Mouse (Mus musculus) mouse embryonic stem cell (cell line): ENCODE data around the gene Fuca2.
"Not testable (repeated sequence)": the region's sequence is repeated elsewhere in the genome, so short reads cannot be mapped to it uniquely, and the experiment has no call there.

Experiments used
- in situ Hi-C, 2 experiments: fragments of 300-500 bp; cut with MboI; formaldehyde crosslinking; loops; 1 replicate in 1 of 2; 3 replicates in 1 of 2; pipeline ENCODE4 v1.14.3; 2019 to 2020; ENCODE audit warnings: low sequenced_read_pairs in 2 of 2, low pct_unique_long_range_greater_than_20kb in 1 of 2, mixed read lengths in 1 of 2; ENCODE audit not compliant: unreplicated experiment in 1 of 2

The Fuca2 gene

DNA sequence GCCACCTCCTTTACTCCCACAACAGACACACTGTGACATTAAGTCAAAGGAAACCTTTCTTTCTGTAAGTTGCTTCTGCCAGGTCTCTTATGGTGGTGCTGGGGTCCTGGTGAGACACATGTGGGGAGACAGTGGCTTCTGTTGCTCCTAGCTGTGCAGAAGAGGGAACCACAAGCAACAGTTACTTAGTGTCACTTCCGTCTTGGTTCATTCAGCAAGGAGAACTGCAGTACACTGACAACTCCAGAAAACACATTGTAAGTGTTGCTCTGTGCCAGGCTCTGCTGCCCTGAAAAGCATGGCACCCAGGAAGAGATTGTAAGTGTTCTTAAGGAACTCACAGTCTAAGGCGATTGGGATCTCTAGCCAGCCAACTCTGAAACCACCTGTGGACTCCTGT, at the start of gene Fuca2:
Gene Fuca2, plus strand, starts transcription at position 210 of the 400 bp plus-strand sequence.
- in situ Hi-C loops = no loop called here

DNA sequence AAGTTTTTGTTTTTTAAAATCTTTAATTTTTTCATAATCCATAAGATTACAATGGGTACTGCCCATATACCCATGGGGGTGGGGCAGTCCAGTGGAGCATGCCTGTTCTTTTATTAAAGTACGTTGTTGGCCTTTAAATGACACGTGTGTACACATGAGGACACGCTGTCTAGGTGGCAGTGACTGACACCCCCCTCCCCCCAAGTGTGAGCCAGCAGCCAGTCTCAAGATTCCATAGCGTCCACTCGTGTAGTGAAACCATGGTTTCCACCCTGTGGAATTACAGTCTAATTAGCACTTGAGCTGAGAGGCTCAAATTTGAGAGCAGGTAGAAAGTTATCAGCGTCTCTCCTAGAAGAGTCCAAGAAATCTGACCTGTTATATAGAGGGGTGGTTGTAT, 47.7 kb upstream of the Fuca2 start:
- in situ Hi-C loops = no loop called here

DNA sequence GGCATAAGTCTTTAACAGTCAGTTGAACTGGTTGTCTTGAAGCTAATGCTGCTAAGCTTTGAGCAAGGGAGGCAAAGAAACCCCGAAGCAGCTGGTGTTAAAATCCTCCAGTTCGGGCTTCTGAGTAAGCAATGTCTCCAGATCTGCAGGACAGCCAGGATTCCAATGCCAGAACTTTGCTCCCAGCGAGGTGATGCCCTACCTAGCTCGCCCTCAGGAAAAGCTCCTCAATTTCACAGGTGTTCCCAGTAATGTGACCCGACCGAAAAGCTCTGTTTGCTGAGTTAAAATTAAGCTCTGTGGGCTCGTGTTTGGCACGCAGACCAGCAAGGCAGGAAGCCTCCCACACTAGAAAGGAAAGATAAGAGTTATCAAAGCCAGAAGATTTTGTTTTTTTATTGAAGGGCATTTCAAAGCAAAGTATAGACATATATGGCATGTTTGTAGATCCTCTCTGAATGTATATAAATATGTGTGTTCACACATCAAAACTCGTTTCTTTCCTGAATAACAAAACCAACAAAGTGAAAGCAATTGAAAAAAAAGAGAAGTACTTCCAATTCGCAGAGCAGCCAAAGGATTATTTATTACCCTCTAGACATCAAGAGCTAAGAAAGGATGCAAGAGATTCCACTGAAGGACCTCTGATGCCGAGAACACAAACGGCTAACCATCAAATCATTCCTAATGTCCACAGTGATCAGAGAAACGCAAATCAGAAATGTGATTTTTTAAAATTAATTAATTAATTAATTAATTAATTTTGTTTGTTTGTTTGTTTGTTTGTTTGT, 45.9 kb upstream of the Fuca2 start:
- in situ Hi-C loops = no loop called here

DNA sequence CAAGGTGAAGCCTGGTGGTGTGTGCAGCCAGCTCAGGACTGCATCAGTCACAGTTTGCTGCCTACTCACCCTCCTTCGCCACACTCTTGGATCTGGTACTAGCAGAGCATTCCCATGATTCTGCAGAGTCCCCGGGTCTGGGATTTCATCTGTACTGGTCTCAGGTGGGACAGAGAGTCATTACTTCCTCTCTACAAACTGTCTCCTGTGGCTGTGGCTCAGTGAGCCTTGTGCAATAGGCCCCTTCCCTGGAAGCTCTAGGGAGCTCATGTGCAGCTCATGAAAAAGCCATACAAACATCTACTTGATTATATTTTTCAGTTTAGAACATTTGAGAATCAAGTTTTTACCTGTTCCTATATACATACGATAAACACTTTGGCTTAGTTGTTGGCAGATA, 35.0 kb upstream of the Fuca2 start:
- in situ Hi-C loops = not testable (repeated sequence)

DNA sequence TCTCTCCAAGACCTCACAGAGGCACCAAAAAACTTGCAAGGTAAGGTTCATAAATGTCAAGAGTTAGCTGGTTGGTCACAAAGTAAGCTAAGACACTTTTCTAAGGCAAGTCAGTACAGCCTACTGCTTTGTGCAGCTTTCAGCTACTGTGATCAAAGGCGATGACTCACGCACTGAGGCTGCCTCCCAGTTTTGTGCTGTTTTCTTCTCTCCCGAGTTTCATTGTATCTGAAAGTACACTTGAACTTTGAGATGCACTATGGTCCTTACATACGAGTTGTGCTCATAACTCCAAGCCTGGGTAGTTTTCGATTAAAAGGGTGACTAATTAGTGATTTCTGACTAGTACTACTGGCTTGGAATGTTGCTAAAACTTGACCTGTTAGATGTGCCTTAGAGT, 32.4 kb upstream of the Fuca2 start:
- in situ Hi-C loops = no loop called here

DNA sequence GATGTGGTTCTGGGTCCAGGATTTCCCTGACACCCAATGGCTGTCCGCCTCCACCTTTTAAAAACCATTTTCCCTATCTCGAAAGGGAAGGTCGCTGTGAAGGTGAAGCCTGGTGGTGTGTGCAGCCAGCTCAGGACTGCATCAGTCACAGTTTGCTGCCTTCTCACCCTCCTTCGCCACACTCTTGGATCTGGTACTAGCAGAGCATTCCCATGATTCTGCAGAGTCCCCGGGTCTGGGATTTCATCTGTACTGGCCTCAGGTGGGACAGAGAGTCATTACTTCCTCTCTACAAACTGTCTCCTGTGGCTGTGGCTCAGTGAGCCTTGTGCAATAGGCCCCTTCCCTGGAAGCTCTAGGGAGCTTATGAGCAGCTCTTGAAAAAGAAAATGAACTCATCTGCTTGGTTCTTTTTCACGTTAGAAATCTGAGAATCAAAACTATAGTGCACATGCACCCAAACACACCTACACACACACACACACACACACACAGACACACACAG, 31.3 kb upstream of the Fuca2 start:
- in situ Hi-C loops = not testable (repeated sequence)

DNA sequence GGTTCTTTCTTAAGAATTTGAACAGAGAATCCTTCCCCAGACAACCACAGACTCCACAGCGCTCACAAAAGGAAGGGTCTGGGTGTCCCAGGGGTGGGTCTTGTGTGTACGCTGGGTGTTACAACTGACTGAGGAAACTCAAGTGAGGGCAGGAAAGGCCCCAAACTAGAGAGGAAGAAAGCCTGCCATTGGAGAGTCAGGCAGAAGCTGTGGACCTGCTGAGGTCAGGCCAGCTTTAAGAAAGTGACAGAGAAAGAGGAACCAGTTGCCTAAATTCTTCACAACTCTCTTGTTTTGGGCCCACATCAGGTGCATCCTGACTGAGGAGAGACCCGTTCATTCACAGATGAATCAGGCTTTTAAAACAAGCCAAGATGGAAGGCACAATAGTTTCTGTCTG, 29.1 kb upstream of the Fuca2 start:
- in situ Hi-C loops = no loop called here

DNA sequence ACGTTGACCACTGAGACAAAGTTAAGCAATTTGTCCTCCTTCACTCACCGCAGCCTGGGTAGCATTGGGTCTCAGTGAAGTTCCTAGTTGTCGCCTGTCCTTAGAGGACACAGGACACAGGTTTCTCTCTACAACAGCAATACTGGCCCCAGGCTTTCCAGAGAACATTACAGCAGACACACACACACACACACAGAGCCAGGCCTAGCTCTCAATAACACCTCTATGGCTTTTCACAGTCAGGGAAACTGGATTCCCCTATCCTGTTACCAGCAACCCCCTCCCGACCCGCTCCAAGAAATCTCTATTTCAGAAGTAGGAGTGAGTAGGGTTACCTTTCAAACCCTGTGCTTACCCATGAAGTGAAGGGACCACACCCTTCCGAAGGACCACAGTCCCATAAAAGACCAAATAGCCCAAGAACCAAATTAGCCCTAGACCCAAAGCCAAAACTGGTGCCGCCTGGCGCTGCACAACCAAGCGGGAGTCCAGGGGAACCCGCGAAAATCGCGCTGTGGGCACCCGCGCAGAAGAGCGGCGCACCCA, 26.0 kb upstream of the Fuca2 start:
- in situ Hi-C loops = no loop called here

DNA sequence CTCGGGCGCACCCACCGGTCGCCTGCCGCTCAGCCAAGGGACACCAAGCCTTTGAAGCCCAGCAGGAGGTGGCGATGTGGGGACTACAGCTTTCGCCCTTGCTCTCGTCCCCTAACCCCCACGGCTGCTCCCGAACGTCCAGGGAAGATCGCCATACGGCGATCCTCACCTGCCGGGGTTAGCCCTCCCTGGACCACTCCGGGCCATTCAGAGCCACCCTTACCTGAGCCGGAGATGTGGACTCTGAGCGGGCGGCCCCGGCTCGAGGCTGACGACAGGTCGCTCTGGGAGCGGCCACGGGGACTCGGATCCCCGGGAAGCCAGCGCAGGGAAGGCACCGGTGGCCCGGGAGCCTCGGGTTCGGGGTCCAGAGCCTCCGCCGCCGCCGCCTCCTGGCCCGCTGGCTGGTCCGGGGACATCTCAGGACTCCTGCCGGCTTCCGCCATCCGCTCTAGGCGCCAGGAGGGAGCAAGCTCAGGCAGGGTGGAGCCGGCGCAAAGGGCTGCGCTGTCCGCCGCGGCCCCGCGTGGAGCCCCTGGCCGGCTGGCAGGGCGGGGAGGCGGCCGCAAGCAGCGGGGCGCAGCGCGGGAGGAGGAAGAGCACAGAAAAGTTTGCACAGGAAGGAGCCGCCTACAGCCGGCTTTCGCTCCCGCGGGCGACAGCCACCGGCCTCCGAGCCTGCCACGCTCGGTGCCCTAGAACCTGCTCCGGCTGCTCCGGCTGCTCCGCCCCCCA, 25.3 kb upstream of the Fuca2 start, which contains the start of gene Phactr2:
Gene Phactr2, minus strand, starts transcription at position 580 of the 735 bp plus-strand sequence.
- in situ Hi-C loops = no loop called here

DNA sequence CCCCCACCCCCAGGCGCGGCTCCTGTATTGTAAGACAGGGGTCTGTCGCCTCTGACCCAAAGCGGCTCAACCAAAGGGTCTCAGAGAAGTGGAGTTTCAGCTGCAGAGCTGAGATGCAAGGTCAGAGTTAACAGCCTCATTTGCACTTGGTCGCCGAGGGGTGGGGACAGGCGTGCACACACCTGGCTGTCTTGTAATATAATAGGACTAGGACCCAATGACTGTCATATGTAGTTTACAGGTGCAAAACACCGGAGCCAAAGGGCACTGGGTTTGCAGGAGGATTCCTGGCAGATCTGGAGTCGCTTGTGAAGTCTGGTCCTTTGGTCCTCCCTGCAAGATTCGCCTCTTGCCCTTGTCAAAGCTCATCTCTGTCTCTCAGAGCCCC, 24.8 kb upstream of the Fuca2 start:
- in situ Hi-C loops = no loop called here

DNA sequence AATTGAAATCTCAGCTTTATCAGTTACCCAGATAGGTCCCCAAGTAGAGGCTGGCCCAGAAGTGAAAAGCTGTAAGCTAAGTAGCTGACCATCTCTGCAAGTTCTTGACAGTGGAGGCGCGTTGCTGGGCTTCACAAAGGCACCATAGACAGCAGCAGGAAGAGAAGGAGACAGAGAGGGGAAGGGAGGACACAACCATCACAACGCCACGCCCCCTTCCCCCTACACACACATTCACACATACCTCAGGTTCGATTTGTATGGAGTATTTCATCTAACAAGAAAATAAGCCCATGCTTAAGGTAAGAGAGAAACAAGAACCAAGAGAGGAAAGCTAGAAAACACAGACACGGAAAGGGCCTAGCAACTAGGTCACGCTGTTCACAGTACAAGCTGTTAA, 24.2 kb upstream of the Fuca2 start:
- in situ Hi-C loops = no loop called here

DNA sequence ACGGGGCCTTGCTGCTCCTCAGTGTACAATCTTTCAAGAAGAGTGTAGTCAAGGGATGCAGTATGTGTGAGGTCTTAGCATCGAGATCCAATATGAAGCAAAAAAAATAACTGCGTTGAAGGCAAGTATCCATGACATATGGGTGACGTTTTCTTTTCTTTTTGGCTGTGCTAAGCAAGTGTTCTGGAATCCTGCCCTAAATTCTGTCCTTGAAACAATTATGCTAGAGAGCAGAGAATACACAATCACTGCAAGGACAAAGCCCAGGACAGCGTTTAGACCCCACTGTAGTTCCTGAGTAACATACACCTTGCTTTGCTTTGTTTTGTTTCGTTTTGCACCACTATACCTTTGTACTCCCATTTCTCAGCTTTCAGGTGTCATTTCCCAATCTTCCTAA, 20.0 kb upstream of the Fuca2 start:
- in situ Hi-C loops = no loop called here

DNA sequence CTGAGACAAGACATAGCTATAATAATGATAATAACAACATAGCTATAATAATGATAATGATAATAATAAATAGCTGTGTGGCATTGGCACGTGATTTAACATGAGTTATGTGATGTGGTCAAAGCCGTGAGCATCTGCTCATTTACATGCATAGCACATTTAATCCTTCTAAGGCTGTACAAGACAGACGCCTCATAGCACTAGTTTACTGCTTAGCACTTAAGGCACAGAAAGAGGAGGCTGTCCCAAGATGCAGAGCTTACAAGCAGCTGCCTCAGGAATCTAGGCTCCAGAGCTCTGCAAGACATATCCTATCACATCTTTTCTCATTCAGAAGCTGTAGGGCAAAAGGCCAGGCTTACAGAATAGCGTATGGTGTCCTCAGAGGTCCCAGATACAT, 13.4 kb upstream of the Fuca2 start:
- in situ Hi-C loops = no loop called here

DNA sequence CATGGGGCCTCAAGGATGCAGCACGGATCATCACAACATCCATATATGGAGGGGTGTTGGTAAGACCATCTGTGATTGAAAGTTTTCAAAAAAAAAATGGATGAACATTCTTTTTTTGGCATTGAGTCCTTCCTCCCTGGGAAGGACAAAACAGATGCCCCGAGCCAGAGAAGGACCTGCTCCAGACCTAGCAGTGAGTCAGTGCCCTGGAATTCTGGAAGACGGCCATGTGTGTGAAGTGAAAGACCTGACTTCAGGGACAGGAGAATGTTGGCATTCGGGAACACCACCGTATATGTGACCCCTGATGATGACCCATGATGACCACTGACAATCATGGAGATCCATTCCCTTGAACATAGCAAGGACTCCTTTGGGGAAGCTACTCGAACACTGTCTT, 9.7 kb upstream of the Fuca2 start:
- in situ Hi-C loops = no loop called here

DNA sequence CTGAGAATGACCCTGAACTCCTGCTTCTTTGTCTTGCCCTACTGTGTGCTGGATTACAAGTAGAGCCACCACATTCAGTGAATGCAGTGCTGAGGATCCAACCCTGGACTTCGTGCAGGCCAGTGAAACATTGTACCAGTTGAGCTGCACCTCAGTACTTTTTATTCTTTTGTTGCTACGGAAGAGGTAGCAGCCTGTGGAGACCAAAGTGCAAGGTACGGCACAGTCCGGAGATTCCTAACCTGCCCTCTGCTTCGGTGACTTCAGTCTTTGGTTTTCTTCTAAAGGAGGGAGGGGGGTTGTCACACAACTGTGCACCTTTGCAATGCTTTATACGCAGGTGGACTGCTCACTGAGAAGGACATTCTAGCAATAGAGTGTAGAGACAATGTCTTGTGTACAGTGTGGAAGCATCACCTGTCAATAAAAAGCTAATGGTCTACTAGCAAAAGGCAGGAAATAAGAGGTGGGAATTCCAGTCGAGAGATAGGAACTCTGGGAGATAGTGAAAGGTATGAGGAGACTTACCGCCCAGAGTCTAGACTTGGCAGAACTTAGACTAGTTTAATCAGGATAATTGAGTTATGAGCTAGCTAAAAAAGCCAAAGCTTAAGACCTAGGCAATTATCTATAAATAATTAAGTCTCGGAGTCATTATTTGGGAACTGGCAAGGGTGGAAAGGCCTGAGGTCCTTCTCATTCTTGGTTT, 5.2 kb upstream of the Fuca2 start:
- in situ Hi-C loops = no loop called here

DNA sequence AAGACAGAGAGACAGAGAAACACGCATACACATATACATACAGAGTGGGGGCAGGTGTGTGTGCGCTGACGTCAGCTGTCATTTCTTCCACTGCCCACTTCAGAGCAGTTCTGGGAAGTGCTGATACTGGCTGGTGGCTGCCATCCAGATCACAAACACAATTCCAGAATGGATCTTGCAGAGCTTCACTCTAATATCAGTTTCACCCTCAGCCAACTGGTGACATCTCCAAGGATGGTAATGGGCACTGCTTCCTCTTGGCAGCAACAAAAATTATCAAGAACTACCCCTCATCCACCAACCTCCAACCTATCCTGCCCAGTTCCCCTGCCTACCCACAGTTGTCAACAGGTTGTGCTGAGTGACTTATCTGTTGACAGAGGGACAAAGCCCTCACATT, 3.0 kb upstream of the Fuca2 start:
- in situ Hi-C loops = no loop called here

DNA sequence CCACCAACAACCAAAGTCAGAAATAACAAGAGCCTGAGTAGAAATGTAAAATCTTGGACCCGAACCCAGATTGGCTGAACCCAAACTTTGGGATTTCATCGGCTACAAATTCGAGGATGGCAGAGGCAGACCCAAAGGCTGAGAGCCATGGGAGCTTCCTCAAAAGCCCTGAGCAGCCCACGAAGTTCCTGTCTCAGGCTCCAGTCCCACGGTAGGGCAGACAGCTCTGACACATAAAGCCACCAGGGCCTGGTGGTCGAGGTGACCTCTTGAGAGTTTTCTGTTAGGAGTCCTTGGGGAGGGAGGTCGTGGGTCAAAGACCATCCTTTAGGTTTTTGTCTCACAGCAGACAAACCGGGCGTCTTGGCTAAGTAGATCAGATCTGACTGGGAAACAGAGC, 1.1 kb downstream of the Fuca2 start:
- in situ Hi-C loops = no loop called here

DNA sequence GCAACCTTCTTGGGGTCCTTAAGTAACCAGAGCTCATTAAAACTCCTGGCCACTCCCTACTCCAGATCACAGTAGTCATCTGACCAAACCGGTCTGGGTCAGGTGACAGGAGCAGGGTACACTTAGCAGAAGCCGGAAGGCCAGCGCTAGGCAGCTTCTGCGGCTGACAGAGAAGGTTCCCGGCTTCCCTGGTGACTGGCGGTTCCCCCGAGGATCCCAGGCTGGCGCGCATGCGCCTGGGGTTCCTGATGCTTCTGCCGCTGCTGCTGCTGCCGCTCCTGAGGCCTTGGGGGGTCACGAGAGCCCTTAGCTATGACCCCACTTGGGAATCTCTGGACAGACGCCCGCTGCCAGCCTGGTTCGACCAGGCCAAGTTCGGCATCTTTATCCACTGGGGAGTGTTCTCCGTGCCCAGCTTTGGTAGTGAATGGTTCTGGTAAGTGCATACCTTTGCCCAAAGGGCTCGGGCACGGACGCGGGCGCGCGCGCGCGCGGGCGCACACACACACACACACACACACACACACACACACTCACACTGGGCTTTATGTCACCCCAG, 1.7 kb downstream of the Fuca2 start:
- in situ Hi-C loops = no loop called here

DNA sequence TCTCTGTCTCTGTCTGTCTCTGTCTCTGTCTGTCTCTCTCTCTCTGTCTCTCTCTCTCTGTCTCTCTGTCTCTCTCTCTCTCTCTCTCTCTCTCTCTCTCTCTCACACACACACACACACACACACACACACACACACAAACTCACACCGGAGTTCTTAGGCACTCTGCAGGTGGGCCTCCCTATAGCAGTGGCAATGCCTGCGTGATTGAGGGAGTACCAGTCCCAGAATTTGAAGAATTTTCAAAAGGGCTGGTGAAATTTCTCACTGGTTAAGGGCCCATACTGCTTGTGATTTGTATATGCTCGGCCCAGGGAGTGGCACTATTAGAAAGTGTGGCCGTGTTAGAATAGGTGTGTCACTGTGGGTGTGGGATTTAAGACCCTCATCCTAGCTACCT, 2.2 kb downstream of the Fuca2 start:
- in situ Hi-C loops = not testable (repeated sequence)
